In the genomic region with DNA sequence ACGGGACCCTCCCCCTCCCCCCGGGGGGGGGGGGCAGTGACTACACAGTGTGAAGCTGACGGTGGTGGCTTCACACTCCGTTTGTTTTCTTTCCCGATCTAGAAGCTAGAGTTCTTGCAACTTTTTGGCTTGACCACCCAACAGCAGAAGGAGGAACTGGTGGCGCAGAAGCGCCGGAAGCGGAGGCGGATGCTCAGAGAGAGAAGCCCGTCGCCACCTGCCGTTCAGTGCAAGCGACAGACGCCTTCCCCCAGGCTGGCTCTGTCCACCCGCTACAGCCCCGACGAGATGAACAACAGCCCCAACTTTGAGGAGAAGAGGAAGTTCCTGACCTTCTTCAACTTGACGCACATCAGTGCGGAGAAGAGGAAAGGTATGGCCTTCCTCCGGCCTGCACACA, we compare ENCODE assay signal across 11 mouse cellular contexts. TPM values are rescaled to one million over a fixed set of nuclear protein-coding genes. Genes with fewer than 3 reads are reported as not detected.
DNase-seq lines count a peak whose midpoint lies in the region; ATAC-seq and TF ChIP-seq lines count a peak whose summit lies in the region.
"Had no signal": no experiment of that assay in that cellular context is flagged by ENCODE, and none has a peak within 500 bp of the region (broad histone marks: within the 10 kb centered on the region; RNA-seq: fewer than 3 reads in every experiment).

No protein-coding gene starts in this region.

- peaks cover 63% of the 10 kb centered on the region for H3K36me3 ChIP-seq in midbrain, embryonic 16.5 days (ENCODE audit: control insufficient read depth, insufficient read depth, low read length)

- H3K9me3 ChIP-seq in midbrain, embryonic 16.5 days (replicated peaks; ENCODE audit: control insufficient read depth, low read length, poor library complexity, severe bottlenecking): no peaks in the 10 kb centered on the region
- H3K9me3 ChIP-seq: embryonic facial prominence, embryonic 13.5 days; liver, embryonic 13.5 days had no signal

- TF ChIP-seq CTCF in bone marrow macrophage, adult 2 months (IDR thresholded peaks at IDR 0.05; ENCODE audit: low read depth, low read length): no peak

- no peak for ATAC-seq in midbrain, embryonic 16.5 days

- WGBS in midbrain, embryonic 16.5 days: 84% methylated on average over 21 of the region's 21 CpGs

- DNase-seq in layer of hippocampus, adult 11-12 months (ENCODE audit: low spot score): peak; percentile 82
- no peak for DNase-seq in layer of hippocampus, adult 9-10 months (ENCODE audit: low spot score)
- DNase-seq in induced T-regulatory cell, adult 2 months (ENCODE audit: low read depth): peak; percentile 22
- DNase-seq in right cerebral cortex, postnatal 10 days (ENCODE audit: low spot score in 2 of 2): peak; percentile 81 to 83
- DNase-seq in ovary, postnatal 14 days (ENCODE audit: low spot score): no peak
- no peak for DNase-seq in retina, embryonic 14.5 days (ENCODE audit: low spot score)
- DNase-seq: heart, postnatal 4 days; liver, embryonic 13.5 days had no signal

- TF ChIP-seq POLR2A in bone marrow macrophage, adult 2 months (IDR thresholded peaks at IDR 0.05; ENCODE audit: borderline replicate concordance, low read depth, low read length): no peak

- H3K4me2 ChIP-seq in midbrain, embryonic 16.5 days (ENCODE audit: low read length): no peak overlapping the region
- H3K4me2 ChIP-seq: embryonic facial prominence, embryonic 13.5 days; liver, embryonic 13.5 days had no signal

- H3K4me3 ChIP-seq in bone marrow macrophage, adult 2 months (ENCODE audit: insufficient read depth, low read length): no peak overlapping the region
- no peak overlapping the region for H3K4me3 ChIP-seq in midbrain, embryonic 16.5 days (ENCODE audit: low read depth, low read length)
- H3K4me3 ChIP-seq: embryonic facial prominence, embryonic 13.5 days; liver, embryonic 13.5 days had no signal

- no peaks in the 10 kb centered on the region for H3K27me3 ChIP-seq in midbrain, embryonic 16.5 days (ENCODE audit: control insufficient read depth, insufficient read depth, low read depth, low read length)
- H3K27me3 ChIP-seq: embryonic facial prominence, embryonic 13.5 days; liver, embryonic 13.5 days had no signal

- H3K27ac ChIP-seq in bone marrow macrophage, adult 2 months (ENCODE audit: insufficient read depth, low read depth, low read length): peak overlapping the region; percentile 78
- no peak overlapping the region for H3K27ac ChIP-seq in midbrain, embryonic 16.5 days (ENCODE audit: low read length)
- H3K27ac ChIP-seq: embryonic facial prominence, embryonic 13.5 days; liver, embryonic 13.5 days had no signal

- H3K9ac ChIP-seq in midbrain, embryonic 16.5 days (ENCODE audit: low read depth, low read length): no peak overlapping the region
- H3K9ac ChIP-seq: embryonic facial prominence, embryonic 13.5 days; liver, embryonic 13.5 days had no signal

- H3K4me1 ChIP-seq in bone marrow macrophage, adult 2 months (ENCODE audit: control insufficient read depth, insufficient read depth, low read length): peaks cover 21% of the 10 kb centered on the region
- no peaks in the 10 kb centered on the region for H3K4me1 ChIP-seq in midbrain, embryonic 16.5 days (ENCODE audit: control insufficient read depth, insufficient read depth, low read length)

RNA-seq across cellular contexts. Expression of a gene that starts 16.6 kb away (rescaled TPM):
- 16.7 and 23.1 TPM in 2 replicates for polyA plus RNA-seq in bone marrow macrophage, adult 2 months (2012; ENCODE audit: insufficient read depth, insufficient read length, missing spikeins)
- 10.7 and 13.3 TPM in 2 replicates for polyA plus RNA-seq in midbrain, embryonic 16.5 days (2015; fragmentation: Nextera tagmentation; extraction: Ambion mirVana)

Comparison
In these comparisons a context has a peak if more than half of its experiments do, and no peak if none do; other contexts are left out.
1. DNase-seq: peak in layer of hippocampus, adult 11-12 months (single experiment), induced T-regulatory cell, adult 2 months (single experiment) and right cerebral cortex, postnatal 10 days (2 of 2); none in layer of hippocampus, adult 9-10 months (single experiment), ovary, postnatal 14 days (single experiment) and retina, embryonic 14.5 days (single experiment).